Mouse (Mus musculus) hindbrain, embryonic 15.5 days (tissue): ENCODE measurements around the gene Kcnip2. TPM values are rescaled to one million over a fixed set of nuclear protein-coding genes. Genes with fewer than 3 reads are reported as not detected.
"Not testable (repeated sequence)": the region's sequence is repeated elsewhere in the genome, so short reads cannot be mapped to it uniquely, and the experiment has no call there.

Source experiments
- ATAC-seq: fragments of 200-750 bp; cut with Nextera tagmentation; 2 replicates; pipeline ENCODE4 v1.8.0; 2017; ENCODE audit warnings: low read depth, moderate number of reproducible peaks, moderate TSS enrichment; ENCODE audit not compliant: low FRiP score
- H3K27ac ChIP-seq: fragments of 300-500 bp; sonication (generic); replicated peaks from 2 replicates; pipeline ENCODE4 v1.5.1; 2015; ENCODE audit warnings: mild to moderate bottlenecking, inconsistent platforms
- H3K27me3 ChIP-seq: fragments of 300-500 bp; sonication (generic); 2 replicates; pipeline ENCODE4 v1.6.1; 2015; ENCODE audit warnings: control low read depth, inconsistent platforms
- H3K36me3 ChIP-seq: fragments of 300-500 bp; sonication (generic); 2 replicates; pipeline ENCODE4 v1.6.1; 2015; ENCODE audit warnings: control low read depth, inconsistent platforms
- H3K4me1 ChIP-seq: fragments of 300-500 bp; sonication (generic); replicated peaks from 2 replicates; pipeline ENCODE4 v1.6.1; 2015; ENCODE audit warnings: control low read depth, inconsistent platforms
- H3K4me2 ChIP-seq: fragments of 300-500 bp; sonication (generic); 2 replicates; pipeline ENCODE4 v1.6.1; 2015; ENCODE audit warnings: moderate library complexity, mild to moderate bottlenecking, inconsistent platforms
- H3K4me3 ChIP-seq: fragments of 300-500 bp; sonication (generic); 2 replicates; pipeline ENCODE4 v1.5.1; 2015; ENCODE audit warnings: mild to moderate bottlenecking, inconsistent platforms
- H3K9ac ChIP-seq: fragments of 300-500 bp; sonication (generic); 2 replicates; pipeline ENCODE4 v1.6.1; 2015; ENCODE audit warnings: inconsistent platforms
- H3K9me3 ChIP-seq: fragments of 300-500 bp; sonication (generic); 2 replicates; pipeline ENCODE4 v1.6.1; 2016; ENCODE audit warnings: control low read depth, inconsistent platforms
- WGBS: fragments of 180-500 bp; shearing (Covaris S2); methylation state at CpG from one replicate; pipeline ENCODE4 v1.1.7; 2015; 5-methylcytosine and 5-hydroxymethylcytosine counted together
- polyA plus RNA-seq: library from polyadenylated mRNA; unstranded; fragments of >200 nt; fragmentation: Nextera tagmentation; extraction: Ambion mirVana; gene quantifications from 2 replicates; pipeline ENCODE4 v1.2.1, GENCODE M21; 2015

The Kcnip2 gene
- polyA plus RNA-seq, 1 experiment from 2014 or later: 15.1 TPM

- peaks cover 19% of the 10 kb centered on the region for H3K4me1 ChIP-seq
- no peak for ATAC-seq
- H3K4me3 ChIP-seq: no peak overlapping the region
- H3K9ac ChIP-seq: no peak overlapping the region
- no peak overlapping the region for H3K4me2 ChIP-seq
- H3K9me3 ChIP-seq: no peaks in the 10 kb centered on the region
- H3K27me3 ChIP-seq: no peaks in the 10 kb centered on the region
- no peak overlapping the region for H3K27ac ChIP-seq
- 95% methylated on average over 4 of the region's 4 CpGs for WGBS
- H3K36me3 ChIP-seq: no peaks in the 10 kb centered on the region
Observed at GRCm38 (mm10) chr19:45807732-45808131, 8.1 kb downstream of the Kcnip2 start.

GRCm38 (mm10) chr19:45805817-45806216 lies 10.0 kb downstream of the Kcnip2 start:
- not testable (repeated sequence) for H3K4me3 ChIP-seq, H3K4me1 ChIP-seq, ATAC-seq, H3K27me3 ChIP-seq, H3K9me3 ChIP-seq, H3K9ac ChIP-seq, H3K4me2 ChIP-seq, H3K36me3 ChIP-seq, H3K27ac ChIP-seq
- 94% methylated on average over 6 of the region's 6 CpGs for WGBS

- no peak for ATAC-seq
Observed at GRCm38 (mm10) chr19:45804593-45805368, 11.1 kb downstream of the Kcnip2 start.

GRCm38 (mm10) chr19:45803408-45803807 lies 12.5 kb downstream of the Kcnip2 start:
- WGBS: 26% methylated on average over 3 of the region's 4 CpGs
- H3K4me3 ChIP-seq: no peak overlapping the region
- no peaks in the 10 kb centered on the region for H3K36me3 ChIP-seq
- H3K4me2 ChIP-seq: no peak overlapping the region
- H3K4me1 ChIP-seq: peaks cover 8% of the 10 kb centered on the region; the same call in 1 of the 2 replicates
- H3K9ac ChIP-seq: no peak overlapping the region
- no peaks in the 10 kb centered on the region for H3K9me3 ChIP-seq
- no peaks in the 10 kb centered on the region for H3K27me3 ChIP-seq
- no peak for ATAC-seq
- no peak overlapping the region for H3K27ac ChIP-seq

More at GRCm38 (mm10) chr19:45804593-45805368, 11.1 kb downstream of the Kcnip2 start:
- Histone ChIP-seq H3K27me3 (no peaks in the 10 kb centered on the region), H3K4me3 (no peak overlapping the region), H3K9me3 (no peaks in the 10 kb centered on the region), H3K36me3 (no peaks in the 10 kb centered on the region), H3K9ac (no peak overlapping the region), H3K4me2 (0 out of 2 replicates have a peak overlapping the region, but pooled peaks have one; percentile 16), H3K27ac (no peak overlapping the region), H3K4me1 (peaks cover 8% of the 10 kb centered on the region; the same call in 1 of the 2 replicates)
- WGBS: 25% methylated on average over 12 of the region's 12 CpGs

- 73% methylated on average over 4 of the region's 4 CpGs for WGBS
- H3K9ac ChIP-seq: no peak overlapping the region
- no peak for ATAC-seq
- no peaks in the 10 kb centered on the region for H3K9me3 ChIP-seq
- no peak overlapping the region for H3K4me2 ChIP-seq
- H3K4me3 ChIP-seq: no peak overlapping the region
- no peaks in the 10 kb centered on the region for H3K27me3 ChIP-seq
- no peak overlapping the region for H3K27ac ChIP-seq
- no peaks in the 10 kb centered on the region for H3K36me3 ChIP-seq
- H3K4me1 ChIP-seq: peaks cover 8% of the 10 kb centered on the region; the same call in 1 of the 2 replicates
Observed at GRCm38 (mm10) chr19:45802702-45803101, 13.2 kb downstream of the Kcnip2 start.

- H3K27ac ChIP-seq: no peak overlapping the region
- peaks cover 2% of the 10 kb centered on the region; the same call in 1 of the 2 replicates for H3K4me1 ChIP-seq
- WGBS: 84% methylated on average over 15 of the region's 15 CpGs
- no peaks in the 10 kb centered on the region for H3K9me3 ChIP-seq
- no peak overlapping the region for H3K9ac ChIP-seq
- no peaks in the 10 kb centered on the region for H3K36me3 ChIP-seq
- no peaks in the 10 kb centered on the region for H3K27me3 ChIP-seq
- no peak overlapping the region for H3K4me2 ChIP-seq
- no peak overlapping the region for H3K4me3 ChIP-seq
- ATAC-seq: no peak
Observed at GRCm38 (mm10) chr19:45796879-45797278, 19.0 kb downstream of the Kcnip2 start.

GRCm38 (mm10) chr19:45796061-45796556 lies 19.8 kb downstream of the Kcnip2 start:
- ATAC-seq: no peak
- Histone ChIP-seq H3K4me2 (peak overlapping the region; percentile 39), H3K4me1 (peaks cover 2% of the 10 kb centered on the region; the same call in 1 of the 2 replicates), H3K9me3 (no peaks in the 10 kb centered on the region), H3K9ac (no peak overlapping the region), H3K27ac (no peak overlapping the region), H3K27me3 (no peaks in the 10 kb centered on the region), H3K36me3 (no peaks in the 10 kb centered on the region), H3K4me3 (0 out of 2 replicates have a peak overlapping the region, but pooled peaks have one; percentile 14)
- 11% methylated on average over 15 of the region's 15 CpGs for WGBS

- Histone ChIP-seq H3K27ac (no peak overlapping the region), H3K4me2 (peak overlapping the region; percentile 39), H3K9me3 (no peaks in the 10 kb centered on the region), H3K36me3 (no peaks in the 10 kb centered on the region), H3K4me3 (no peak overlapping the region), H3K4me1 (peaks cover 2% of the 10 kb centered on the region; the same call in 1 of the 2 replicates), H3K27me3 (no peaks in the 10 kb centered on the region), H3K9ac (no peak overlapping the region)
- WGBS: 38% methylated on average over 15 of the region's 15 CpGs
- ATAC-seq: no peak
Observed at GRCm38 (mm10) chr19:45795406-45795944, 20.4 kb downstream of the Kcnip2 start.

GRCm38 (mm10) chr19:45794718-45795117 lies 21.1 kb downstream of the Kcnip2 start:
- H3K9ac ChIP-seq: no peak overlapping the region
- no peaks in the 10 kb centered on the region for H3K9me3 ChIP-seq
- no peak overlapping the region for H3K27ac ChIP-seq
- no peaks in the 10 kb centered on the region for H3K36me3 ChIP-seq
- no peak for ATAC-seq
- 74% methylated on average over 6 of the region's 6 CpGs for WGBS
- H3K4me3 ChIP-seq: no peak overlapping the region
- peaks cover 2% of the 10 kb centered on the region; the same call in 1 of the 2 replicates for H3K4me1 ChIP-seq
- H3K27me3 ChIP-seq: no peaks in the 10 kb centered on the region
- no peak overlapping the region for H3K4me2 ChIP-seq

- Histone ChIP-seq H3K9ac (no peak overlapping the region), H3K4me1 (peaks cover 2% of the 10 kb centered on the region; the same call in 1 of the 2 replicates), H3K27ac (no peak overlapping the region), H3K36me3 (no peaks in the 10 kb centered on the region), H3K4me3 (no peak overlapping the region), H3K27me3 (no peaks in the 10 kb centered on the region), H3K9me3 (no peaks in the 10 kb centered on the region), H3K4me2 (no peak overlapping the region)
- 85% methylated on average over 6 of the region's 6 CpGs for WGBS
- no peak for ATAC-seq
Observed at GRCm38 (mm10) chr19:45792404-45792803, 23.5 kb downstream of the Kcnip2 start.

GRCm38 (mm10) chr19:45789888-45790874 lies 25.7 kb downstream of the Kcnip2 start:
- Histone ChIP-seq H3K9ac (no peak overlapping the region), H3K4me3 (no peak overlapping the region), H3K27ac (no peak overlapping the region), H3K4me2 (no peak overlapping the region), H3K27me3 (no peaks in the 10 kb centered on the region), H3K36me3 (no peaks in the 10 kb centered on the region), H3K4me1 (no peaks in the 10 kb centered on the region), H3K9me3 (no peaks in the 10 kb centered on the region)
- ATAC-seq: no peak
- WGBS: 80% methylated on average over 13 of the region's 13 CpGs
